Mouse (Mus musculus) thymus, adult 2 months (tissue): ENCODE results near the gene Shisa2.

Source experiments
- CTCF ChIP-seq: fragments of 200-500 bp; IDR thresholded peaks from 2 replicates; pipeline ENCODE4 v1.5.1; 2012; ENCODE audit warnings: mild to moderate bottlenecking, control low read depth, low read length, moderate library complexity, borderline replicate concordance; ENCODE audit not compliant: control insufficient read depth, poor library complexity, insufficient read depth; ENCODE audit errors: extremely low read depth
- POLR2A ChIP-seq: fragments of 200-500 bp; IDR thresholded peaks from 2 replicates; pipeline ENCODE4 v1.6.1; 2012; ENCODE audit warnings: mild to moderate bottlenecking, low read length, control low read depth, moderate library complexity; ENCODE audit not compliant: control insufficient read depth, poor library complexity, insufficient read depth; ENCODE audit errors: extremely low read depth

- TF ChIP-seq POLR2A = no peak
- no peak for TF ChIP-seq CTCF
These were observed 26.9 kb upstream of the Shisa2 start for GRCm38 (mm10) chr14:59598260-59598627.
